Mouse (Mus musculus) right cerebral cortex, postnatal 25 days (tissue): ENCODE results near the gene 4921536K21Rik.

Experiments used
- DNase-seq: peaks from one replicate; pipeline ENCODE4 v3.0.0; 2022

Gene 4921536K21Rik

DNA sequence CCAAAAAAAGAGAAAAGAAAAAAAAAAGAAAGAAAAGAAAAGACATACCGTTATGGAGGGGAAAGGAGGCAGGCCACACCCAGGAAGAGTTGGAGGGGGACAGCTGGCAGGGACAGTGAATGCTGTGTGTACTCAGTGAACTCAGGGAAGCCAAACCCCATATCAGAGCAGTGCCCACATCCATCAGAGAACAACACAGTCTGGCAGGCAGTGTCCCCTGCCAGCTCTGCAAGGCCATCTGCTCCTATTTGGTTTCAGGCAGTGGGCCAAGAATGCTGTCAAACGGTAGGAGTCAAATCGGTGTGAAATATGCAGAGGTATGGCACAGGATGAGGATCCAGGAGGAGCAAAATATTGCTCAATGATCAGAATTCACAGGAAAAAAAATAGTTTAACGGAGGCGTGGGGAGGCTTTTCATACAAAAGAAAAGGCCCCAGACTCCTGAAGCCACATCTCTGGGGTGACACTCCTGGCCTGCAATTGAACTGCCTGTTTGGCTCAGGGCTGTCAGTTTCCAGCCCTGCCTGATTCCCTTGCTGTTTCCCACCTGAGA, 41.3 kb downstream of the 4921536K21Rik start:
- peak; percentile 71 for DNase-seq

DNA sequence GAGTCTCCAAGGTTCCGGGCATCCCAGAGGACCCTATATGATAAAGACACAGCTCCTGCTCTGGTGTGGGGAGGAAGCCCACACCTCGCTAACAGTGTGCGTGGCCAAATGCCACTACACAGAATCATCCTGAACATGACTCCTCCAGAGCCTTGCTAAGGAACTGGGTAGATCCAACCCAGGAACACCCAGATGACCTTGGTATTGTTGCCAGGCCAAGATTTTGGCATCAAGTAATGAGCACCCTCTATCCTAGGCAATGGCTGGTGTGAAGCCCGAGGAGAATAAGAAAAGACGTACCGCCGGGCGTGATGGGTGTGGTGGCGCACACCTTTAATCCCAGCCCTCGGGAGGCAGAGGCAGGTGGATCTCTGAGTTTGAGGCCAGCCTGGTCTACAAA, 41.9 kb downstream of the 4921536K21Rik start:
- no peak for DNase-seq

DNA sequence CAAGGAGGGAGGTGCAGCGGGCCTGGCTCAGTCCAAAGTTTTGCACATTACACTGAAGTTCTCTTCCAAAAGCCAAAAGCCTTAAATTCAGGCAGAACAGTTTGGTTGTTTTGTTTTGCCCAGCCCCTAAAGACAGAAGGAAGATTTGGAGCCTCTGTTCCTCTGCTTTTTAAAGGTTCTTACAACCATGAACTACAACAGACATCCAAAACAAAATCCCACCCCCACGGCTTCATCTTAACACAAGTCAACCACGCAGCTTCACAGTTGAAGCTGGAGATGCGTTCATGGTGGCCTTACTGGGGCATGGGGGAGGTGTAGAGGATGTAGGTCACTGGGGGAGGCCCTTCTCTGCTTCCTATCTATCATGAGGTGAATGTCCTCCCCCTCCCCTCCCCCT, 43.0 kb downstream of the 4921536K21Rik start:
- no peak for DNase-seq

DNA sequence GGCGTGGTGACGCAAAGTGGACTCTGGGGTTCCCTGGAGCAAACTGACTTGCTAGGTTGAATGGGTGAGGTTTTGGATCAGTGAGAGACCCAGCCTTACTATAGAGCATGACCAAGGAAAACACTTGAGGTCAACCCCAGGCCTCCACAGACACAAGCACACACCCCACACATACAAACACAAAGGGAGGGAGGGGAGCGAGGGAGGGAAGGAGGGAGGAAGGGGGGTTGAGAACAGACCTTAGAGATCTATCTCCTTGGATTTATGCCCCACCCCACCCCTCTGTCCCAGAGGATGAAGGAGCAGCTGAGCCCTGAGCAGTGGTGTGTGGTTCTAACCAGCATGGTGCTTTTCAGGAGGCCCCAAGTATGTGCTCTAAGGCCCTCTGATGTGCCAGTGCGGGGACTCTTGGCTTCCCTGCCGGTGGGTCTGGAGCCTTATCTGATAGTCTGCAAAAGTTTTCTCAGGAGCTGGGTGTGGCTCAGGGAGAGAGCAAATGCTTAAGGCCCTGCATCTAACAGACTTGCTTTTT, 44.1 kb downstream of the 4921536K21Rik start:
- DNase-seq = no peak

DNA sequence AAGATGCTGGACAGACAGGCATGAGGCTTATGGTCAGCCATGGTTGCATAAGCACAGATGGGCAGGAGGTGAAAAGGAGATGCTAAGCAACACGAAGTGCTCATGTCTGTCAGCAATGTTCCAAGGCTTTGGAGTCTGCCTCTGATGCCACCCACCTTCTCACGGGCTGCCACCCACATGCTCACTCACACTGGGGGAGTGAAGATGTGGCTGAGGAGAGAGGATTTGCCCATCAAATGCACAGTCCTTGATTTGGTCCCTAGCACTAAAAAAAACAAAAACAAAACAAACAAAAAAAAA, 44.6 kb downstream of the 4921536K21Rik start:
- peak; percentile 48 for DNase-seq

DNA sequence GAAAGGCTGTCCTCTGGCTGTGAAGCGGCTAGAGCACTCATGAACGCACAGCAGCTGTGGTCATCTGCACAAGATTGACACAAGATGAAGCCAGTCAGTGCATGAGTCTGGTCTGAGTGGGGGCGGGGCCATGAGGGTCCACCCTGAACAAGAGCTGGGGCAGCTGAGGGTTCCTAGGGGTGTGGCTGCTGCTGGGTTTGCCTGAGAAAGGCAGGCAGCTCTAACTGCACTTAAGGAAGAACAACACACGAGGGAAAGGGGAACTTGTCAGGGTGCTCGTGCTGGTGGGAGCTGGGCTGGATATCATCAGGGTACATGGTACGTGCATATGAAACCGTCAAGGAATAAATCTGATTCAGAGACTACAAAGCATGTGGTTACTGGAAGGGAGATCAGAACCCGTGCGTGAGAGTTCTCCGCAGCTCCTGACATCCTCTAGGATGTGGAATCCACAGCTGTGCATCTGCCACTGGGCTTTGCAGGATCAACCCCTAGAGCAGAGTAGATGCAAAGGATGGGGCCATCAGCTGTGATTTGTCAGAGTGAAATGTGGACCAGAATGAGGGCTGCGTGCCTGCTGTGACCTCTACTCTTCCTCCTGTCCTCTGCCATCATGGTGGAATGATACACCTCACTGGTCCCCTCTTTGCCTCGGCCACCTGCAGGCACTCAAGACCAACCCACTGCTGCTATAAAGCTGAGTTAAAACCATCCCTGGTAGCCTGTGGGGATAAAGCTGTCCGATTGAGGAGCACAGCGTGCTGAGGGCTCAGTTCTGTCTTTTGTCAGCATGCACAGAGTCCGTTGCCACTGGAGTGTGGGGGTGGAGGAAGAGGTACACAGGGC, 45.2 kb downstream of the 4921536K21Rik start:
- DNase-seq = no peak

DNA sequence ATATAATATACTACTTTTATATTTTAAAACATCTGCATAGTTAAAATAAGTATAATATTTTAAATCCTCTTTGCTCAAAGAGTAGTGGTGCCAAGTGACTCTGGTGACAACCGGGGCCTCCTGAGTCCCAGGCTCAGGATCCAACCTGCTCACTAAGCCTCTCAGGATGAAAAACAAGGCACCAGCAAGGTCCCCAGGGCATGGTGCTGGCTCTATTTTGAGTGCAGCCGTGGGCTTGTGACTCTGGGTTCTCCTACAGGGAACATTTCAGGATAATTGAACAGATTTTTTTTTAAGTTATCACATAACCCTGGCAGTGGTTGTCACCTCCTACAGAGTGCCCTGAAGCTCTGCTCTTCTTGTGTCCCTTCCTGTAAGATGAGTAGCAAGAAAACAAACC, 48.5 kb downstream of the 4921536K21Rik start:
- DNase-seq = no peak

DNA sequence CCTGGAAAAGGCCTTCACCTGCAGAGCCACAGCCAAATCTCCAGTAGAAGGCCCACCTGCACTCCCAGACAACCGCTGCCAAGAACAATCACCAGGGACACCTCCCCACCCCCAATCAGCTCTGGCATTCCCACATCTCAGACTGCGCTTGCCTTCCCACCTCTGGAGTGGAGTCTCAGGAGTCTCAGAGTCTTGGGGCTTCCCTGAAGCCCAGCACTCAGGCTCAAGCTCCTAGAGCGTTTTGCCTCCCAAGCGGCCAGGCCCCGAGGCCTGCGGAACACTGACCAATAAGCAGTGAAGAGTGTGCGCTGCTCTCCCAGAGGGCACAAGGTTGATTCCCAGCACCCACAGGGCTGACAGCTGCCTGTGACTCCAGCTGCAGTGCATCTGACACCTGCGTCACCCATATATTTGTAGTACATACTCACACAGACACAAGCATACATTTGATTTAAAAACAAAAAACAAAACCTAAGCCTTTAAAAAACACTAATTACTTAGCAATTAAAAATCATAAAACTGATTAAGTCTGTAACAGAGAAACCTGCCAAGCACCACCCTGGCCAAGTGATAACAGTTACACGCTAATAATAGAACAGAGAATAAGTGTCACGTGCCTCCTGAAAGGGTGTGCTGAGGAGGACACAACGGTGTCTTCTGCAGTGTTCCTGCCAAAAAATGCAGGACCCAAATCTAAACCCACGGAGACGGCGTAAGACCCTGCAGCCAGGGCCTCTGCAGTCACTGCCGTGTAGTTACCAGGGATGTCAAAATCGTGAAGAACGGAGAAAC, 50.8 kb downstream of the 4921536K21Rik start:
- DNase-seq = no peak
